Mouse (Mus musculus) cerebellum, adult 8-10 months (tissue): ENCODE measurements around the gene Trp63.

Source experiments
- DNase-seq: peaks from one replicate; pipeline ENCODE4 v3.0.0; 2022

Trp63 gene

GRCm38 (mm10) chr16:25877416-25877965, 193.9 kb downstream of the Trp63 start:
- no peak for DNase-seq

GRCm38 (mm10) chr16:25878116-25878515, 194.6 kb downstream of the Trp63 start:
- no peak for DNase-seq

- no peak for DNase-seq
These were observed 215.5 kb downstream of the Trp63 start for GRCm38 (mm10) chr16:25899071-25899470.

- DNase-seq = no peak
These were observed 216.1 kb downstream of the Trp63 start for GRCm38 (mm10) chr16:25899657-25900056.

- no peak for DNase-seq
These were observed 216.9 kb downstream of the Trp63 start for GRCm38 (mm10) chr16:25900389-25900908.

- no peak for DNase-seq
These were observed 228.6 kb downstream of the Trp63 start for GRCm38 (mm10) chr16:25912185-25912584.

GRCm38 (mm10) chr16:25934181-25934580, 250.6 kb downstream of the Trp63 start:
- no peak for DNase-seq
